Mouse (Mus musculus) heart, postnatal 0 days (tissue): ENCODE data around the gene Gm5737. TPM values are rescaled to one million over a fixed set of nuclear protein-coding genes. Genes with fewer than 3 reads are reported as not detected.
A peak's percentile ranks its signal among the peaks of the same experiment; 100 is the strongest.

Experiments used
- ATAC-seq: fragments of 200-750 bp; cut with Nextera tagmentation; 2 replicates; pipeline ENCODE4 v1.8.0; 2017; ENCODE audit warnings: low read depth, moderate number of reproducible peaks, moderate library complexity; ENCODE audit not compliant: insufficient read depth
- DNase-seq: peaks from one replicate; pipeline ENCODE4 v3.0.0-alpha.2; 2016; ENCODE audit warnings: low spot score
- H3K27ac ChIP-seq: fragments of 300-500 bp; sonication (generic); 2 replicates; pipeline ENCODE4 v1.5.1; 2014; ENCODE audit warnings: low read depth, mild to moderate bottlenecking
- H3K27me3 ChIP-seq: fragments of 300-500 bp; sonication (generic); 2 replicates; pipeline ENCODE4 v1.6.1; 2014; ENCODE audit warnings: low read length, mixed read lengths; ENCODE audit not compliant: control insufficient read depth, insufficient read depth
- H3K36me3 ChIP-seq: fragments of 300-500 bp; sonication (generic); replicated peaks from 2 replicates; pipeline ENCODE4 v1.6.1; 2014; ENCODE audit warnings: low read length, mixed read lengths; ENCODE audit not compliant: control insufficient read depth, insufficient read depth
- H3K4me1 ChIP-seq: fragments of 300-500 bp; sonication (generic); 2 replicates; pipeline ENCODE4 v1.6.1; 2014; ENCODE audit warnings: antibody characterized with exemption; ENCODE audit not compliant: control insufficient read depth, insufficient read depth
- H3K4me2 ChIP-seq: fragments of 300-500 bp; sonication (generic); 2 replicates; pipeline ENCODE4 v1.6.1; 2014; ENCODE audit warnings: low read depth, mild to moderate bottlenecking, low read length, moderate library complexity
- H3K4me3 ChIP-seq: fragments of 300-500 bp; sonication (generic); 2 replicates; pipeline ENCODE4 v1.5.1; 2014; ENCODE audit warnings: low read depth, low read length
- H3K9ac ChIP-seq: fragments of 300-500 bp; sonication (generic); replicated peaks from 2 replicates; pipeline ENCODE4 v1.6.1; 2014; ENCODE audit warnings: low read depth, low read length, mixed read lengths
- H3K9me3 ChIP-seq: fragments of 300-500 bp; sonication (generic); replicated peaks from 2 replicates; pipeline ENCODE4 v1.6.1; 2016; ENCODE audit warnings: low read length; ENCODE audit not compliant: control insufficient read depth
- CTCF ChIP-seq: IDR thresholded peaks from 2 replicates; pipeline ENCODE4 v1.5.1; 2016; ENCODE audit warnings: antibody characterized with exemption, control low read depth, low read depth
- EP300 ChIP-seq: IDR thresholded peaks from 2 replicates; pipeline ENCODE4 v1.6.1; 2016; ENCODE audit warnings: antibody characterized with exemption, low read depth
- whole genome bisulfite sequencing: fragments of 180-500 bp; shearing (Covaris S2); extraction: QIAGEN DNeasy Blood & Tissue Kit; methylation state at CpG from one replicate; pipeline ENCODE4 v1.1.7; 2014; 5-methylcytosine and 5-hydroxymethylcytosine counted together
- polyA plus RNA-seq: library from polyadenylated mRNA; unstranded; fragments of >200 nt; fragmentation: Nextera tagmentation; extraction: Ambion mirVana; gene quantifications from 2 replicates; pipeline ENCODE4 v1.2.1, GENCODE M21; 2015
- total RNA-seq: library from RNA; depleted of rRNA; stranded (reverse); fragments of >200 nt; gene quantifications from 2 replicates; pipeline ENCODE4 v1.2.3, GENCODE M21; 2014; ENCODE audit warnings: low replicate concordance

Gm5737 gene
- total and polyA plus RNA-seq, 2 experiments from 2014 or later: not detected

- no peaks in the 10 kb centered on the region for H3K27me3 ChIP-seq
- H3K4me3 ChIP-seq: no peak overlapping the region
- DNase-seq (peak; percentile 54), ATAC-seq (no peak; the same call in 1 of the 2 replicates)
- no peak overlapping the region for H3K4me2 ChIP-seq
- no peak overlapping the region for H3K9ac ChIP-seq
- H3K4me1 ChIP-seq: peaks cover 8% of the 10 kb centered on the region
- WGBS: 18% methylated on average over 3 of the region's 3 CpGs
- H3K27ac ChIP-seq: no peak overlapping the region
- H3K36me3 ChIP-seq: no peaks in the 10 kb centered on the region
- H3K9me3 ChIP-seq: no peaks in the 10 kb centered on the region
- TF ChIP-seq CTCF (peak; percentile 80), EP300 (no peak)
Observed at GRCm38 (mm10) chr7:120826408-120826807, 14.2 kb downstream of the Gm5737 start.

GRCm38 (mm10) chr7:120830431-120831381 is 18.5 kb downstream of the Gm5737 start:
- Histone ChIP-seq H3K4me2 (peak overlapping the region; percentile 87), H3K36me3 (no peaks in the 10 kb centered on the region), H3K9me3 (no peaks in the 10 kb centered on the region), H3K9ac (peak overlapping the region; percentile 54), H3K4me1 (peaks cover 8% of the 10 kb centered on the region), H3K27me3 (no peaks in the 10 kb centered on the region), H3K4me3 (peak overlapping the region; percentile 60), H3K27ac (peak overlapping the region; percentile 88)
- WGBS: under 1% methylated on average over 45 of the region's 46 CpGs
- ATAC-seq (peak; percentile 65), DNase-seq (peak; percentile 77)
- no peak for TF ChIP-seq CTCF
- peak; percentile 26; the same call in 1 of the 2 replicates for TF ChIP-seq EP300

DNA sequence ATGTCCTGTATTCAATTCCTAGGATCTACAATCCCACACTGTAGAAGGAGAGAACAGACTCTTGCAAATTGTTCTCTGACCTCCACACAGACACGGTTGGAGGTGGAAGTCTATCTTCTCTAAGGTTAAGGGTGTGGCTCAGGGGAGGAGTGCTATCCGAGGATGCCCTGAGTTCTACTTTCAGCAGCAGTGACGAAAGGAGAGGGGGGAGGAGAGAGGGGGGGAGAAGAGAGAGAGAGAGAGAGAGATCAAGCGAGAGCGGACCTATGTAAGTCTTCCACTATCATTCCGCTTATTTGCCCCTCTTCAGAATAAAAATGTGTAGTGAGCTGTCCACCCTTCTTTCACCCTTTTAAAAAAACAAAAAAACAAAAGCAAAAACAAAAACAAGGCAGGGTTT is 22.3 kb downstream of the Gm5737 start:
- no peak for ATAC-seq
- no peaks in the 10 kb centered on the region for H3K36me3 ChIP-seq
- no peaks in the 10 kb centered on the region for H3K9me3 ChIP-seq
- no peaks in the 10 kb centered on the region for H3K27me3 ChIP-seq
- peak overlapping the region; percentile 18; the same call in 1 of the 2 replicates for H3K9ac ChIP-seq
- TF ChIP-seq EP300 (no peak), CTCF (no peak)
- WGBS: 46% methylated on average over 6 of the region's 6 CpGs
- H3K4me2 ChIP-seq: peak overlapping the region; percentile 74
- H3K4me1 ChIP-seq: peaks cover 8% of the 10 kb centered on the region
- no peak for DNase-seq
- peak overlapping the region; percentile 61; the same call in 1 of the 2 replicates for H3K27ac ChIP-seq
- peak overlapping the region; percentile 82 for H3K4me3 ChIP-seq

DNA sequence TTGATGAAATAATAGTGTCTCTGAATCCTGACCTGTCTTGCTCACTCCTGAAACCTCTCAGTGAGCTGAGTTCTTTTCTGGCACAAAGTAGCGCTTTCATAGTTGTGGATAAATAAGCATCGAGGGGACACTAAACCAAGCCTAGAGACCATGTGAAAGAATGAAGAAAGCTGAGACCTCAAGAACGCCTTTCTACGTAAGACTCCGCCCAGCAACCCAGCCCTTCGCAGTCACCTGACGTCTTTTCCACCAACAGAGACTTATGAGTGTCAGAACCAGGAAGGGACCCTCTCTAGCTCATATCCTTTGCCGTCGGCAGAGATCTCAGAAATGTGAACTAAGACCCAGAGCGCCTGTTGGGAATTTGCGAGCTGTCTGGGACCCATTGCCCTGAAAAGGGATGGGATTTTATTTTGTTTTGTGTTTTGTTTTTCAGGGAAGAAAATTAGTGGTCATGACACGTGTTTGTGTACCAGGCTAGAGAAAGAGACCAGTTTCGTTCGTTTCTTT is 22.8 kb downstream of the Gm5737 start:
- peak overlapping the region; percentile 61 for H3K27ac ChIP-seq
- 10% methylated on average over 14 of the region's 14 CpGs for WGBS
- TF ChIP-seq CTCF (no peak), EP300 (no peak)
- H3K4me3 ChIP-seq: peak overlapping the region; percentile 82
- no peaks in the 10 kb centered on the region for H3K27me3 ChIP-seq
- H3K36me3 ChIP-seq: no peaks in the 10 kb centered on the region
- ATAC-seq: peak; percentile 73
- peak overlapping the region; percentile 18; the same call in 1 of the 2 replicates for H3K9ac ChIP-seq
- H3K4me2 ChIP-seq: peak overlapping the region; percentile 74
- DNase-seq: peak; percentile 89
- no peaks in the 10 kb centered on the region for H3K9me3 ChIP-seq
- peaks cover 5% of the 10 kb centered on the region for H3K4me1 ChIP-seq

DNA sequence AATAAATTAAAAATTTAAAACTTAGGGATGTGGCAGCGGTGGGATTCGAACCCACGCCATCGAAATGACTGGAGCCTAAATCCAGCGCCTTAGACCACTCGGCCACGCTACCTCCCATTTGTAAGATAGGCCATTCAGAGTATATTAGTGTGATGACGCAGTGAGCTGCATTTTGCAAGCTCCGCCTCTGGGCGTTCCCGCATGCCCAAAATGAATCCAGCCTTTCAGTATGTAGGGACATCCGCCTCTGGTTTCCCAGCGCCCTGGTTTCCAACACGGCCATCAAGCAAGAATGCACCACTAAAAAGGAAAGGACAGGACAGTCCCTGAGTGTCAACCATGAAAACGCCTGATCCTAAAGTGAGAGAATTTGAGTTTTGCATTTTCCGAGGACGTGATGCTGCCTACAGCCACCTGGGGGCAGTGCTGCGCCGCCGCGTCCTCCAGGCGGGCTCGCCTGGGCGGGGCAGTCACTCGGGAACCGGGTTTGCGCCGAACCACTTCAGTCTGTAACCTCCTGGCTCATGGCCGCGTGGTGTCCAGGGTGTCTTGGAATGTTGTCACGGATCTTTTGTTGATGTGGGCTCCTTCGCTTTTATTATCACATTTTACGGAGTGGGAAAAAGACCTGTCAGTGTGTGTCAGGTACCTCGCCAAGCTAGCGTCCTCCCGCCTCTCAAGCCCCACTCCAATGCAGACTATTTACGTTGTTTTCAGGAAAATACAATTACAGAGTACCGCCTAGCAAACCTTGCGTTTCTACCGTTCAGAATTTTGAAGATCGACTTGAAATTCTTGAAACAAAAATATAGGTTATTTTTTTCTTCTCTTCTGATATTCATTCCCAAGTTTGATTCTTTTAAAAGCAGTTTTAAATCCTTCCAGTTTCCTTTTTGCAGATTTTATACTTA is 23.5 kb downstream of the Gm5737 start:
- TF ChIP-seq EP300: peak; percentile 69; the same call in 1 of the 2 replicates
- TF ChIP-seq CTCF: peak; percentile 95
- DNase-seq: peak; percentile 86
- H3K9ac ChIP-seq: peak overlapping the region; percentile 59
- H3K27me3 ChIP-seq: no peaks in the 10 kb centered on the region
- no peaks in the 10 kb centered on the region; the same call in 1 of the 2 replicates for H3K4me1 ChIP-seq
- no peaks in the 10 kb centered on the region for H3K9me3 ChIP-seq
- under 1% methylated on average over 41 of the region's 41 CpGs for WGBS
- peak overlapping the region; percentile 82 for H3K4me3 ChIP-seq
- no peaks in the 10 kb centered on the region for H3K36me3 ChIP-seq
- peak overlapping the region; percentile 72 for H3K27ac ChIP-seq
- peak overlapping the region; percentile 74 for H3K4me2 ChIP-seq
- ATAC-seq: peak; percentile 88
